Mouse (Mus musculus) left cerebral cortex, postnatal 14 days (tissue): ENCODE results near the gene Dnm3. TPM values are rescaled to one million over a fixed set of nuclear protein-coding genes. Genes with fewer than 3 reads are reported as not detected.

Experiments
- DNase-seq, 2 experiments: peaks; one replicate each; pipeline ENCODE4 v3.0.0; 2021 to 2022; ENCODE audit warnings: low spot score in 2 of 2, mixed read lengths in 1 of 2
- intact Hi-C: fragments of 180-260 bp; cut with DNase I; formaldehyde crosslinking; loops from one replicate; pipeline ENCODE4 v1.15.1; 2025
- total RNA-seq, 2 experiments: library from RNA; stranded (reverse); gene quantifications; 2 replicates each; pipeline ENCODE4 v1.2.3; 2021

The Dnm3 gene
- total RNA-seq, 2 experiments from 2014 or later = 78.1 to 80.3 TPM

GRCm38 (mm10) chr1:162072917-162073578 lies 404.8 kb downstream of the Dnm3 start:
- DNase-seq = no peak
- intact Hi-C loops = no loop called here

- DNase-seq = no peak
- intact Hi-C loops = no loop called here
These were observed 424.2 kb downstream of the Dnm3 start for GRCm38 (mm10) chr1:162053608-162054007.

- intact Hi-C loops = no loop called here
- no peak for DNase-seq
These were observed 424.6 kb downstream of the Dnm3 start for GRCm38 (mm10) chr1:162053186-162053585.

GRCm38 (mm10) chr1:162052755-162053154 lies 425.1 kb downstream of the Dnm3 start:
- no peak for DNase-seq
- intact Hi-C loops = no loop called here

GRCm38 (mm10) chr1:162052138-162052537 lies 425.7 kb downstream of the Dnm3 start:
- intact Hi-C loops = no loop called here
- DNase-seq = no peak

GRCm38 (mm10) chr1:162051710-162052109 lies 426.1 kb downstream of the Dnm3 start:
- intact Hi-C loops = no loop called here
- no peak for DNase-seq

- intact Hi-C loops = no loop called here
- DNase-seq = peak; percentile 27 to 36
These were observed 430.2 kb downstream of the Dnm3 start for GRCm38 (mm10) chr1:162047673-162048072.

- intact Hi-C loops = no loop called here
- no peak for DNase-seq
These were observed 433.8 kb downstream of the Dnm3 start for GRCm38 (mm10) chr1:162043788-162044717.

GRCm38 (mm10) chr1:162043216-162043615 lies 434.6 kb downstream of the Dnm3 start:
- no peak for DNase-seq
- intact Hi-C loops = no loop called here

GRCm38 (mm10) chr1:162042384-162042783 lies 435.4 kb downstream of the Dnm3 start:
- intact Hi-C loops = no loop called here
- no peak for DNase-seq

- intact Hi-C loops = no loop called here
- DNase-seq = no peak
These were observed 437.2 kb downstream of the Dnm3 start for GRCm38 (mm10) chr1:162040490-162041274.

GRCm38 (mm10) chr1:162039808-162040207 lies 438.0 kb downstream of the Dnm3 start:
- DNase-seq = no peak
- intact Hi-C loops = no loop called here

- DNase-seq = no peak
- intact Hi-C loops = no loop called here
These were observed 438.7 kb downstream of the Dnm3 start for GRCm38 (mm10) chr1:162039011-162039595.

- no peak for DNase-seq
- intact Hi-C loops = no loop called here
These were observed 439.4 kb downstream of the Dnm3 start for GRCm38 (mm10) chr1:162038431-162038830.

GRCm38 (mm10) chr1:162037968-162038421 lies 439.8 kb downstream of the Dnm3 start:
- DNase-seq = peak in 1 of 2 experiments; percentile 26
- intact Hi-C loops = no loop called here

- DNase-seq = no peak
- intact Hi-C loops = no loop called here
These were observed 440.6 kb downstream of the Dnm3 start for GRCm38 (mm10) chr1:162037185-162037765.

GRCm38 (mm10) chr1:162036461-162036835 lies 441.4 kb downstream of the Dnm3 start:
- intact Hi-C loops = no loop called here
- DNase-seq = no peak

- DNase-seq = no peak
- intact Hi-C loops = no loop called here
These were observed 441.9 kb downstream of the Dnm3 start for GRCm38 (mm10) chr1:162035800-162036460.
